Mouse (Mus musculus) T-helper 17 cell (primary cell): ENCODE measurements around the gene Efcab9.
"Not testable (repeated sequence)": the region's sequence is repeated elsewhere in the genome, so short reads cannot be mapped to it uniquely, and the experiment has no call there.

Experiments
- in situ Hi-C, 2 experiments: fragments of 300-600 bp; cut with MboI, MseI; formaldehyde crosslinking; loops; 1 replicate in 1 of 2; 2 replicates in 1 of 2; pipeline ENCODE4 v1.15.1; 2025; ENCODE audit warnings: high pct_unique_total_duplicates in 2 of 2

The Efcab9 gene

GRCm38 (mm10) chr11:32540463-32540862 lies 8.6 kb upstream of the Efcab9 start:
- in situ Hi-C loops: no loop called here

GRCm38 (mm10) chr11:32539717-32540116 lies 7.8 kb upstream of the Efcab9 start:
- in situ Hi-C loops: loop anchor here in 1 of 2 experiments (5.0 kb wide), 1 partner anchor 48 kb away; no protein-coding TSS in a partner anchor

GRCm38 (mm10) chr11:32538846-32539245 lies 7.0 kb upstream of the Efcab9 start:
- in situ Hi-C loops: loop anchor here in 1 of 2 experiments (5.0 kb wide), 1 partner anchor 48 kb away; no protein-coding TSS in a partner anchor

- in situ Hi-C loops: loop anchor here in 1 of 2 experiments (5.0 kb wide), 1 partner anchor 49 kb away; no protein-coding TSS in a partner anchor
Measured at GRCm38 (mm10) chr11:32538435-32538834, 6.6 kb upstream of the Efcab9 start.

- in situ Hi-C loops: loop anchor here in 1 of 2 experiments (5.0 kb wide), 1 partner anchor 50 kb away; no protein-coding TSS in a partner anchor
Measured at GRCm38 (mm10) chr11:32536954-32537353, 5.1 kb upstream of the Efcab9 start.

GRCm38 (mm10) chr11:32535646-32536045 lies 3.8 kb upstream of the Efcab9 start:
- in situ Hi-C loops: loop anchor here in 1 of 2 experiments (5.0 kb wide), 1 partner anchor 52 kb away; no protein-coding TSS in a partner anchor

- in situ Hi-C loops: loop anchor here (5.0 kb wide), 2 partner anchors 38 to 53 kb away; no protein-coding TSS in a partner anchor
Measured at GRCm38 (mm10) chr11:32534453-32535075, 2.7 kb upstream of the Efcab9 start.

- in situ Hi-C loops: loop anchor here in 1 of 2 experiments (5.0 kb wide), 1 partner anchor 39 kb away; no protein-coding TSS in a partner anchor
Measured at GRCm38 (mm10) chr11:32533482-32534261, 1.8 kb upstream of the Efcab9 start.

GRCm38 (mm10) chr11:32532765-32533481 lies 1.0 kb upstream of the Efcab9 start, which contains the start of gene Stk10:
Gene Stk10, plus strand, starts transcription at chr11:32533305.
- in situ Hi-C loops: loop anchor here in 1 of 2 experiments (5.0 kb wide), 1 partner anchor 39 kb away; no protein-coding TSS in a partner anchor

GRCm38 (mm10) chr11:32530151-32530550 lies 1.7 kb downstream of the Efcab9 start:
- in situ Hi-C loops: loop anchor here in 1 of 2 experiments (5.0 kb wide), 1 partner anchor 42 kb away; no protein-coding TSS in a partner anchor

- in situ Hi-C loops: no loop called here
Measured at GRCm38 (mm10) chr11:32527006-32527405, 4.9 kb downstream of the Efcab9 start.

GRCm38 (mm10) chr11:32524122-32524920 lies 7.6 kb downstream of the Efcab9 start:
- in situ Hi-C loops: no loop called here

- in situ Hi-C loops: no loop called here
Measured at GRCm38 (mm10) chr11:32521246-32521645, 10.6 kb downstream of the Efcab9 start.

GRCm38 (mm10) chr11:32519354-32519753 lies 12.5 kb downstream of the Efcab9 start:
- in situ Hi-C loops: no loop called here

GRCm38 (mm10) chr11:32518770-32519169 lies 13.1 kb downstream of the Efcab9 start:
- in situ Hi-C loops: no loop called here

- in situ Hi-C loops: no loop called here
Measured at GRCm38 (mm10) chr11:32516916-32517712, 14.8 kb downstream of the Efcab9 start.

GRCm38 (mm10) chr11:32516091-32516490 lies 15.8 kb downstream of the Efcab9 start:
- in situ Hi-C loops: no loop called here

- in situ Hi-C loops: not testable (repeated sequence)
Measured at GRCm38 (mm10) chr11:32514853-32515252, 17.0 kb downstream of the Efcab9 start.

GRCm38 (mm10) chr11:32510930-32511329 lies 21.0 kb downstream of the Efcab9 start:
- in situ Hi-C loops: no loop called here
